Mouse (Mus musculus) limb, embryonic 13.5 days (tissue): ENCODE measurements at regions not wholly inside any gene's neighbourhood (a gene's known extent, or its start where the extent isn't known, plus 50 kb on each side); places are given as distances from the start of the nearest gene placed in this dataset.

Source experiments
- ATAC-seq: fragments of 200-750 bp; cut with Nextera tagmentation; 2 replicates; pipeline ENCODE4 v1.8.0; 2017; ENCODE audit warnings: low read depth, moderate number of reproducible peaks, moderate TSS enrichment; ENCODE audit not compliant: low FRiP score
- H3K27ac ChIP-seq: fragments of 300-500 bp; sonication (generic); 2 replicates; pipeline ENCODE4 v1.5.1; 2015; ENCODE audit warnings: inconsistent platforms, mild to moderate bottlenecking, moderate library complexity
- H3K27me3 ChIP-seq: fragments of 300-500 bp; sonication (generic); 2 replicates; pipeline ENCODE4 v1.6.1; 2015; ENCODE audit warnings: mild to moderate bottlenecking, inconsistent platforms
- H3K36me3 ChIP-seq: fragments of 300-500 bp; sonication (generic); 2 replicates; pipeline ENCODE4 v1.6.1; 2015; ENCODE audit warnings: inconsistent platforms, mild to moderate bottlenecking, moderate library complexity
- H3K4me1 ChIP-seq: fragments of 300-500 bp; sonication (generic); 2 replicates; pipeline ENCODE4 v1.6.1; 2015; ENCODE audit warnings: inconsistent platforms
- H3K4me2 ChIP-seq: fragments of 300-500 bp; sonication (generic); replicated peaks from 2 replicates; pipeline ENCODE4 v1.6.1; 2015; ENCODE audit warnings: inconsistent platforms, mild to moderate bottlenecking, moderate library complexity
- H3K4me3 ChIP-seq: fragments of 300-500 bp; sonication (generic); 2 replicates; pipeline ENCODE4 v1.5.1; 2015; ENCODE audit warnings: moderate library complexity, mild to moderate bottlenecking, inconsistent platforms
- H3K9ac ChIP-seq: fragments of 300-500 bp; sonication (generic); 2 replicates; pipeline ENCODE4 v1.6.1; 2015; ENCODE audit warnings: mild to moderate bottlenecking, inconsistent platforms
- H3K9me3 ChIP-seq: fragments of 300-500 bp; sonication (generic); 2 replicates; pipeline ENCODE4 v1.6.1; 2016; ENCODE audit warnings: inconsistent platforms
- WGBS: fragments of 180-500 bp; shearing (Covaris S2); methylation state at CpG from one replicate; pipeline ENCODE4 v1.1.7; 2015; 5-methylcytosine and 5-hydroxymethylcytosine counted together

- no peaks in the 10 kb centered on the region for H3K27me3 ChIP-seq
- H3K9me3 ChIP-seq, result no peaks in the 10 kb centered on the region
- H3K9ac ChIP-seq, result no peak overlapping the region
- 78% methylated on average over 4 of the region's 4 CpGs for WGBS
- no peak overlapping the region for H3K27ac ChIP-seq
- H3K4me3 ChIP-seq, result no peak overlapping the region
- H3K4me1 ChIP-seq, result no peaks in the 10 kb centered on the region
- no peak for ATAC-seq
- H3K36me3 ChIP-seq, result no peaks in the 10 kb centered on the region
- H3K4me2 ChIP-seq, result no peak overlapping the region
These were observed 245.7 kb downstream of the Flrt2 start for GRCm38 (mm10) chr12:95937705-95938104.

- Histone ChIP-seq H3K27ac (no peak overlapping the region), H3K36me3 (no peaks in the 10 kb centered on the region), H3K27me3 (no peaks in the 10 kb centered on the region), H3K4me1 (no peaks in the 10 kb centered on the region), H3K9ac (no peak overlapping the region), H3K4me2 (no peak overlapping the region), H3K4me3 (no peak overlapping the region), H3K9me3 (no peaks in the 10 kb centered on the region)
- WGBS, result 53% methylated on average over 1 of the region's 1 CpGs
- no peak for ATAC-seq
These were observed 248.5 kb downstream of the Flrt2 start for GRCm38 (mm10) chr12:95940465-95941012.

DNA sequence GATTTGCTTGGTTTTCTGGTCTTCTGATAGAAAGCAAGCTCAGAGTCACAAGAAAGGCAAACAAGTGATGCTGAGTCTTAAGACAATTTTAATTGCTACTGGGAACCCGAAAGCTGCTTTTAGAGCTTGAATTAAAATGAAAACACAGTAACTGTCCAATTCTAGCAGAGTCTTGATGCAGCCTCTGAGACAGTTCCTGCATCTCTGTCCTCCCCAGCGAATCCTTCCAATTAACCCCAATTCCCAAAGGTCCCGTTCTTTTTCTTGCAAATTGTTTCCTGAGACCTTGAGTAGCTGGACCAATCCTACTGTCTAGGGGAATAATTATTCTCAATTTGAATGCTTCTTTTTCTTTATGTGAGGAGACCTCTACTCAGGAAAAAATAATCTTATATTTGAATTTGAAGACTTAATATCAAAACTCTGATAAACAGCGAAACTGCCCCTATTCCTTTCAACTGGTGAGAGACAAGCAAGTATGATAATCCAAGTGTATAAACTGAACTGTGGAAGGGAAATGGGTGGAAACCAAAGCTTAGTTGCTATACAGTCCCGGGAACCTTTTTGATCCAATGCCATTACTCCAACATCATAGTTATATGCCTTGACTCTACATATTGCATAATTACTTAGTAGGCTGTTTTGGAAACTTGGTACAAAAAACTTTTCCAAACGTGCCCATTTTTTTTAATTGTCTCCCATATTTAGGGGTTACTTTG lies 267.9 kb downstream of the Flrt2 start:
- Histone ChIP-seq H3K36me3 (no peaks in the 10 kb centered on the region), H3K27ac (no peak overlapping the region), H3K4me2 (no peak overlapping the region), H3K9ac (no peak overlapping the region), H3K4me3 (no peak overlapping the region), H3K27me3 (no peaks in the 10 kb centered on the region), H3K4me1 (0 out of 2 replicates have a peak, but pooled peaks cover 8% of the 10 kb centered on the region), H3K9me3 (no peaks in the 10 kb centered on the region)
- WGBS, result 70% methylated on average over 6 of the region's 6 CpGs
- ATAC-seq, result no peak

GRCm38 (mm10) chr12:95960505-95960871 lies 268.5 kb downstream of the Flrt2 start:
- H3K9ac ChIP-seq, result no peak overlapping the region
- H3K36me3 ChIP-seq, result no peaks in the 10 kb centered on the region
- H3K4me3 ChIP-seq, result no peak overlapping the region
- H3K4me2 ChIP-seq, result no peak overlapping the region
- 33% methylated on average over 3 of the region's 3 CpGs for WGBS
- H3K27me3 ChIP-seq, result no peaks in the 10 kb centered on the region
- no peak overlapping the region for H3K27ac ChIP-seq
- ATAC-seq, result no peak
- no peaks in the 10 kb centered on the region for H3K9me3 ChIP-seq
- H3K4me1 ChIP-seq, result 0 out of 2 replicates have a peak, but pooled peaks cover 8% of the 10 kb centered on the region

- ATAC-seq, result no peak
- Histone ChIP-seq H3K4me1 (0 out of 2 replicates have a peak, but pooled peaks cover 8% of the 10 kb centered on the region), H3K27ac (no peak overlapping the region), H3K4me2 (no peak overlapping the region), H3K27me3 (no peaks in the 10 kb centered on the region), H3K4me3 (no peak overlapping the region), H3K9me3 (no peaks in the 10 kb centered on the region), H3K36me3 (no peaks in the 10 kb centered on the region), H3K9ac (no peak overlapping the region)
- 21% methylated on average over 4 of the region's 4 CpGs for WGBS
These were observed 270.8 kb downstream of the Flrt2 start for GRCm38 (mm10) chr12:95962817-95963216.

DNA sequence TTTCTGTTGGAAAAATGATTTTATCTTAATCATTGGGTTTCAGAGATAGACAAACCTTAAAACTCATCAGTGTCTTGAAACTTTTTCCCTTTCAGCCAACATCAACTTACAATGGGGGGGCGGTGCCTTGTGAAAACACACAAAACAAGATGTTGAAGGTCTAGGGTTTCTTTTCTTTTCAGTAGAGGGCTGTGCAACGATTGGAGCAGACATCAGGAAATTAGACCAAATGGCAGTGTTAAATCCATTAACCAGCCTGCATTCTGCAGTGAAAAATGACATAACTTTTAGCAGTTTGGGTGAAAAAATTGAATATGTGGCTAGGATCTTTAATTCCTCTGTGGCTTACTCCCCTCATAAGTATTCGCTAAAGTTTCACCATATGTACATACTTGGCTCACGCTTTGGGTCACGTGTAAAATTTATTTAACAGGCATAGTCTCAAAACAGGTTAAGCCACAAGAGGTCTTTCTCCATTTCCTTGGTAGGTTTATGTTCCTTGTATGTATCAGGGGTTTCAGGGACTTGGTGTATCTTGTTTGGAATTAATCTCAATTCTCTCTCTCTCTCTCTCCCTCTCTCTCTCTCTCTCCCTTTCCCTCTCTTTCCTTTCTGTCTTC lies 296.8 kb downstream of the Flrt2 start:
- peak; percentile 86; the same call in 1 of the 2 replicates for ATAC-seq
- Histone ChIP-seq H3K36me3 (no peaks in the 10 kb centered on the region), H3K4me3 (no peak overlapping the region), H3K4me2 (no peak overlapping the region), H3K27ac (no peak overlapping the region), H3K9ac (no peak overlapping the region), H3K27me3 (no peaks in the 10 kb centered on the region), H3K9me3 (no peaks in the 10 kb centered on the region), H3K4me1 (no peaks in the 10 kb centered on the region)
- 46% methylated on average over 5 of the region's 5 CpGs for WGBS

DNA sequence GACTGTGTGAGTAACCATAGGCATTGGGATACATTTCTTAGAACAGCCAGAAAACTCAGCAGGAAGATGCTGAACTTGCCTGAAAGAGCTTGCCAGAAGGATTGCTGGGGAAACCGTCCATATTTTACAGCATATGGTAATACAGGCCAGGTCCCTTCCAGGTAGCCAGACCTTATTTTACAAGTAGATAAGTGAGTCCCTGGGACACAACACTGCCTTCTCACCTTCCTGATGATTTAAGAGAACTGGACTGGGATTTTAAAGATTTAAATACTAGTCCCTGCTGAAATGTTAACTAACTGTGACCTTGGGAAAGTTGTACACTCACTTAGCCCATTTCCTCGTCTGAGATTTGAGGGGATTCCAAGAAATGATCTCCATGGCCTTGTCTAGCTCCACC lies 302.9 kb downstream of the Flrt2 start:
- Histone ChIP-seq H3K4me3 (no peak overlapping the region), H3K27me3 (no peaks in the 10 kb centered on the region), H3K4me1 (peaks cover 7% of the 10 kb centered on the region), H3K9ac (no peak overlapping the region), H3K36me3 (no peaks in the 10 kb centered on the region), H3K4me2 (no peak overlapping the region), H3K27ac (peak overlapping the region; percentile 39; the same call in 1 of the 2 replicates), H3K9me3 (no peaks in the 10 kb centered on the region)
- 23% methylated on average over 2 of the region's 2 CpGs for WGBS
- ATAC-seq, result peak; percentile 86

- WGBS, result 39% methylated on average over 1 of the region's 1 CpGs
- Histone ChIP-seq H3K4me2 (no peak overlapping the region), H3K36me3 (no peaks in the 10 kb centered on the region), H3K9me3 (no peaks in the 10 kb centered on the region), H3K4me1 (no peaks in the 10 kb centered on the region), H3K27me3 (no peaks in the 10 kb centered on the region), H3K9ac (no peak overlapping the region), H3K4me3 (no peak overlapping the region), H3K27ac (no peak overlapping the region)
- no peak for ATAC-seq
These were observed 338.2 kb downstream of the Flrt2 start for GRCm38 (mm10) chr12:96030180-96030579.

GRCm38 (mm10) chr12:96075365-96075764 lies 383.3 kb downstream of the Flrt2 start:
- ATAC-seq, result no peak
- no peak overlapping the region for H3K27ac ChIP-seq
- H3K9ac ChIP-seq, result no peak overlapping the region
- no peaks in the 10 kb centered on the region for H3K36me3 ChIP-seq
- no peaks in the 10 kb centered on the region for H3K27me3 ChIP-seq
- 75% methylated on average over 4 of the region's 4 CpGs for WGBS
- no peaks in the 10 kb centered on the region for H3K4me1 ChIP-seq
- no peak overlapping the region for H3K4me3 ChIP-seq
- no peaks in the 10 kb centered on the region for H3K9me3 ChIP-seq
- H3K4me2 ChIP-seq, result no peak overlapping the region

- Histone ChIP-seq H3K27ac (no peak overlapping the region), H3K4me2 (no peak overlapping the region), H3K36me3 (no peaks in the 10 kb centered on the region), H3K4me3 (no peak overlapping the region), H3K4me1 (no peaks in the 10 kb centered on the region), H3K27me3 (no peaks in the 10 kb centered on the region), H3K9me3 (no peaks in the 10 kb centered on the region), H3K9ac (no peak overlapping the region)
- 86% methylated on average over 2 of the region's 2 CpGs for WGBS
- ATAC-seq, result no peak
These were observed 399.0 kb downstream of the Flrt2 start for GRCm38 (mm10) chr12:96090995-96091394.

- ATAC-seq, result no peak
- H3K27ac ChIP-seq, result no peak overlapping the region
These were observed 414.2 kb downstream of the Flrt2 start for GRCm38 (mm10) chr12:96106254-96106653.

GRCm38 (mm10) chr12:96114727-96115379 lies 422.8 kb downstream of the Flrt2 start:
- no peaks in the 10 kb centered on the region for H3K9me3 ChIP-seq
- 75% methylated on average over 3 of the region's 3 CpGs for WGBS
- no peak for ATAC-seq
- no peak overlapping the region for H3K27ac ChIP-seq
- H3K4me3 ChIP-seq, result no peak overlapping the region
- no peaks in the 10 kb centered on the region for H3K27me3 ChIP-seq
- H3K4me1 ChIP-seq, result no peaks in the 10 kb centered on the region
- no peaks in the 10 kb centered on the region for H3K36me3 ChIP-seq
- no peak overlapping the region for H3K9ac ChIP-seq
- H3K4me2 ChIP-seq, result no peak overlapping the region

More at GRCm38 (mm10) chr12:96106254-96106653, 414.2 kb downstream of the Flrt2 start:
- H3K4me2 ChIP-seq, result no peak overlapping the region
- H3K4me1 ChIP-seq, result no peaks in the 10 kb centered on the region
- H3K27me3 ChIP-seq, result no peaks in the 10 kb centered on the region
- H3K9ac ChIP-seq, result no peak overlapping the region
- H3K9me3 ChIP-seq, result no peaks in the 10 kb centered on the region
- no peaks in the 10 kb centered on the region for H3K36me3 ChIP-seq
- no peak overlapping the region for H3K4me3 ChIP-seq
- WGBS, result 86% methylated on average over 1 of the region's 1 CpGs
